Mouse (Mus musculus) embryonic fibroblast, embryonic 13.5 days (primary cell): ENCODE measurements around the gene Dars2.

ENCODE experiments used
- CTCF ChIP-seq: IDR thresholded peaks from 2 replicates; pipeline ENCODE4 v1.5.1; 2011; ENCODE audit warnings: mild to moderate bottlenecking, control low read depth, low read length, moderate library complexity, borderline replicate concordance; ENCODE audit not compliant: insufficient read depth
- POLR2A ChIP-seq: IDR thresholded peaks from 2 replicates; pipeline ENCODE4 v1.6.1; 2011; ENCODE audit warnings: low read depth, mild to moderate bottlenecking, control low read depth, low read length, moderate library complexity

DNA sequence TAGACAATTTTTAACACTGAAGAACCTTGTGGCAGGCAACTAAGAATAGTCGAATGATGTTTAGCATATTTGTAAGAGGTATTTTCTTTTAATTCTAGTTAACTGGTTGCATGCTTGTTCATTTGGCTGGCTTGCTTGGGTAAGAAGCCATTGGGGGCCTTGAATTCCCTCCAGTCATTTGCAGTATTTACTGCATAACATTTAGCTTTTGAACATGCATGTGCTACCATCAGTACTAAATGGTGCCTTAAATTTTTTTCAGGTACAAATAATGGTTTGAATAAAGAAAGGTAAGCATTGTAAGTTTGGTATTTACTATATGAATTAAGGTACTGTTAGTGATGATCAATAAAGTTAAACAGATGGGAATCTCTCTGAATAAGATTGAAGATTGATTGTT, 33.4 kb downstream of the Dars2 start:
- no peak for TF ChIP-seq CTCF
- no peak for TF ChIP-seq POLR2A
